In the genomic region with DNA sequence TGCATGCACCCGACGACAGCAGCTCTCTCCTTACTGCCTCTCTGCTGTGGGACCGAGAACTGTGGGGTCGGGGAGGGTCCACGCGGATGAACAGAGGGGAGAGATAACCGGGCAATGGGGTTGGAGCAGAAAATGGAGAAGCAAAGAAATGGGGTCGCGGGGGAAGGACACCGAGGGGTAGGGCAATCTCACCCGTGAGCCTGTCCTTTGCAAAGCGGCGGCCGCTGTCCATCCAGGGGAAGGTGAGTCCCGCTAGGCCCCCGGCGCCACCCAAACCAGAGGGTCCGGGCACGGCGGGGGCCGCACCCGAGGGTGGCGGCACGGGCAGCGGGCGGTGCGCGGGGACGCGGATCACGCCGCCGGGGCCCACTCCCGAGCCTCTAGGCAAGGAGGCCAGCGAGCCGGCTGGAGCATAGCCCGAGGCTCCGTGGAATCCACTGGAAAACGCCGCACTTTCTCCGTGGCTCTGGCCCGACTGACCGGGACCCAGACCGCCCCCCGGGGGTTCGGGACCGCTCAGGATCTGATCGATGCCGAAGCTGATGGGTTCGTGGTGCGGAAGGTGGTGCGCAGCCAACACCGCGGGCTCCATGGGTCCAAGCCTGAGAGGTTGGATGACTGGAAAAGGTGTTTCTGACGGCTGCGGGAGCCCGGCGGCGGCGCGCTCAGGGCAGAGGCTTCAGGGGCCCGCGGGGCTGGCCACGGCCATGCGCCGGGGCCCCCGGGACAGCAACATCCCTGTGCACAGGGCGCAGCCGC, we compare ENCODE assay signal across 9 mouse cellular contexts. TPM values are rescaled to one million over a fixed set of nuclear protein-coding genes. Genes with fewer than 3 reads are reported as not detected.
DNase-seq lines count a peak whose midpoint lies in the region; ATAC-seq lines count a peak whose summit lies in the region.
"Had no signal": no experiment of that assay in that cellular context is flagged by ENCODE, and none has a peak within 500 bp of the region (broad histone marks: within the 10 kb centered on the region; RNA-seq: fewer than 3 reads in every experiment).

No protein-coding gene starts in this region.

- H3K9ac ChIP-seq in heart, embryonic 13.5 days: no peak overlapping the region
- H3K9ac ChIP-seq in midbrain, embryonic 11.5 days (ENCODE audit: low read length): no peak overlapping the region

- H3K4me1 ChIP-seq in heart, embryonic 13.5 days: peaks cover 28% of the 10 kb centered on the region
- H3K4me1 ChIP-seq in hindbrain, embryonic 10.5 days (replicated peaks): peaks cover 40% of the 10 kb centered on the region
- peaks cover 15% of the 10 kb centered on the region for H3K4me1 ChIP-seq in midbrain, embryonic 11.5 days (ENCODE audit: control insufficient read depth, insufficient read depth, low read length)

- H3K36me3 ChIP-seq in heart, embryonic 13.5 days: no peaks in the 10 kb centered on the region
- no peaks in the 10 kb centered on the region for H3K36me3 ChIP-seq in hindbrain, embryonic 10.5 days
- no peaks in the 10 kb centered on the region for H3K36me3 ChIP-seq in midbrain, embryonic 11.5 days (ENCODE audit: control insufficient read depth, insufficient read depth, low read length)

- WGBS in heart, embryonic 13.5 days: 3% methylated on average over 67 of the region's 69 CpGs
- WGBS in hindbrain, embryonic 10.5 days: under 1% methylated on average over 69 of the region's 69 CpGs
- WGBS in midbrain, embryonic 11.5 days: 1% methylated on average over 61 of the region's 69 CpGs

- H3K27me3 ChIP-seq in heart, embryonic 13.5 days (replicated peaks): peaks cover 100% of the 10 kb centered on the region
- H3K27me3 ChIP-seq in hindbrain, embryonic 10.5 days (ENCODE audit: insufficient read depth, poor library complexity, severe bottlenecking): peaks cover 100% of the 10 kb centered on the region
- peaks cover 95% of the 10 kb centered on the region for H3K27me3 ChIP-seq in midbrain, embryonic 11.5 days (ENCODE audit: control insufficient read depth, insufficient read depth, low read length)

- DNase-seq in heart, adult 18-20 months: no peak
- peak; percentile 52 for DNase-seq in ZHBTc4 (ENCODE audit: low read depth, low spot score)
- DNase-seq in hindbrain, embryonic 10.5 days (ENCODE audit: low spot score): peak; percentile 64
- peak; percentile 94 for DNase-seq in midbrain, embryonic 11.5 days (ENCODE audit: low spot score, missing footprints)
- no peak for DNase-seq in thymus, postnatal 0 days (ENCODE audit: low spot score)
- no peak for DNase-seq in yolk sac, embryonic 10.5 days (ENCODE audit: low spot score)
- no peak for DNase-seq in frontal cortex, postnatal 36 days (ENCODE audit: low spot score in 2 of 2)

- H3K4me3 ChIP-seq in heart, embryonic 13.5 days: peak overlapping the region; percentile 43
- peak overlapping the region; percentile 41 for H3K4me3 ChIP-seq in hindbrain, embryonic 10.5 days
- peak overlapping the region; percentile 16 for H3K4me3 ChIP-seq in midbrain, embryonic 11.5 days (ENCODE audit: low read depth, low read length)

- no peak for ATAC-seq in heart, embryonic 13.5 days (ENCODE audit: extremely low read depth, insufficient number of reproducible peaks, low FRiP score, low TSS enrichment)
- ATAC-seq in midbrain, embryonic 11.5 days (ENCODE audit: low FRiP score): peak; percentile 38; the same call in 1 of the 2 replicates

- H3K9me3 ChIP-seq in heart, embryonic 13.5 days: no peaks in the 10 kb centered on the region
- H3K9me3 ChIP-seq in hindbrain, embryonic 10.5 days: no peaks in the 10 kb centered on the region
- H3K9me3 ChIP-seq in midbrain, embryonic 11.5 days (ENCODE audit: control insufficient read depth, low read length): no peaks in the 10 kb centered on the region

- H3K27ac ChIP-seq in heart, embryonic 13.5 days (replicated peaks): no peak overlapping the region
- peak overlapping the region; percentile 42; the same call in 1 of the 2 replicates for H3K27ac ChIP-seq in hindbrain, embryonic 10.5 days
- no peak overlapping the region for H3K27ac ChIP-seq in midbrain, embryonic 11.5 days (ENCODE audit: low read depth, low read length)

- H3K4me2 ChIP-seq in heart, embryonic 13.5 days: peak overlapping the region; percentile 61
- peak overlapping the region; percentile 12; the same call in 1 of the 2 replicates for H3K4me2 ChIP-seq in midbrain, embryonic 11.5 days

RNA-seq across cellular contexts. Expression of gene Tlx2, which starts 0.4 kb away (rescaled TPM):
- 0.23 and 1.0 TPM in 2 replicates for polyA plus RNA-seq in heart, embryonic 13.5 days (2015; fragmentation: Nextera tagmentation; extraction: Ambion mirVana)
- not detected for total RNA-seq in heart, adult 18-20 months (2021)
- polyA plus RNA-seq in hindbrain, embryonic 10.5 days (2016; fragmentation: Nextera tagmentation; extraction: Ambion mirVana): 5.6 and 12.3 TPM in 2 replicates
- polyA plus RNA-seq in midbrain, embryonic 11.5 days (2014; fragmentation: Nextera tagmentation; extraction: Ambion mirVana): not detected in 2 replicates
- 0.23 TPM in 1 of 2 replicates, not detected in the other for polyA plus RNA-seq in thymus, postnatal 0 days (2015; fragmentation: Nextera tagmentation; extraction: Ambion mirVana)
- total RNA-seq: layer of hippocampus, postnatal 10 days had no signal

RNA-seq across cellular contexts. Expression of gene Pcgf1, which starts 8.0 kb away (rescaled TPM):
- polyA plus RNA-seq in heart, embryonic 13.5 days (2015; fragmentation: Nextera tagmentation; extraction: Ambion mirVana): 14.8 and 19.5 TPM in 2 replicates
- total RNA-seq in heart, adult 18-20 months (2021): 1 to 10 TPM; 7.4 to 9.6 TPM
- 41.1 and 42.2 TPM in 2 replicates for polyA plus RNA-seq in hindbrain, embryonic 10.5 days (2016; fragmentation: Nextera tagmentation; extraction: Ambion mirVana)
- polyA plus RNA-seq in midbrain, embryonic 11.5 days (2014; fragmentation: Nextera tagmentation; extraction: Ambion mirVana): 31.5 and 35.5 TPM in 2 replicates
- 27.8 and 30.3 TPM in 2 replicates for polyA plus RNA-seq in thymus, postnatal 0 days (2015; fragmentation: Nextera tagmentation; extraction: Ambion mirVana)

RNA-seq across cellular contexts. Expression of gene Dqx1, which starts 12.0 kb away (rescaled TPM):
- polyA plus RNA-seq in heart, embryonic 13.5 days (2015; fragmentation: Nextera tagmentation; extraction: Ambion mirVana): 0.41 and 0.62 TPM in 2 replicates
- total RNA-seq in heart, adult 18-20 months (2021): under 1 TPM; 0.20 to 0.87 TPM
- polyA plus RNA-seq in hindbrain, embryonic 10.5 days (2016; fragmentation: Nextera tagmentation; extraction: Ambion mirVana): 2.2 and 3.5 TPM in 2 replicates
- polyA plus RNA-seq in midbrain, embryonic 11.5 days (2014; fragmentation: Nextera tagmentation; extraction: Ambion mirVana): 0.43 and 0.68 TPM in 2 replicates
- 0.96 and 1.4 TPM in 2 replicates for polyA plus RNA-seq in thymus, postnatal 0 days (2015; fragmentation: Nextera tagmentation; extraction: Ambion mirVana)

RNA-seq across cellular contexts. Expression of gene Htra2, which starts 14.6 kb away (rescaled TPM):
- 80.2 and 94.2 TPM in 2 replicates for polyA plus RNA-seq in heart, embryonic 13.5 days (2015; fragmentation: Nextera tagmentation; extraction: Ambion mirVana)
- 10 to 100 TPM; 31.2 to 32.7 TPM for total RNA-seq in heart, adult 18-20 months (2021)
- 70.9 and 82.5 TPM in 2 replicates for polyA plus RNA-seq in hindbrain, embryonic 10.5 days (2016; fragmentation: Nextera tagmentation; extraction: Ambion mirVana)
- polyA plus RNA-seq in midbrain, embryonic 11.5 days (2014; fragmentation: Nextera tagmentation; extraction: Ambion mirVana): 28.2 and 30.0 TPM in 2 replicates
- 54.4 and 55.1 TPM in 2 replicates for polyA plus RNA-seq in thymus, postnatal 0 days (2015; fragmentation: Nextera tagmentation; extraction: Ambion mirVana)

RNA-seq across cellular contexts. Expression of gene Aup1, which starts 15.3 kb away (rescaled TPM):
- polyA plus RNA-seq in heart, embryonic 13.5 days (2015; fragmentation: Nextera tagmentation; extraction: Ambion mirVana): 120 and 123 TPM in 2 replicates
- total RNA-seq in heart, adult 18-20 months (2021): 10 to 100 TPM; 76.3 to 77.2 TPM
- 169 and 179 TPM in 2 replicates for polyA plus RNA-seq in hindbrain, embryonic 10.5 days (2016; fragmentation: Nextera tagmentation; extraction: Ambion mirVana)
- 109 and 111 TPM in 2 replicates for polyA plus RNA-seq in midbrain, embryonic 11.5 days (2014; fragmentation: Nextera tagmentation; extraction: Ambion mirVana)
- 197 and 202 TPM in 2 replicates for polyA plus RNA-seq in thymus, postnatal 0 days (2015; fragmentation: Nextera tagmentation; extraction: Ambion mirVana)

Comparison
In these comparisons a context has a peak if more than half of its experiments do, and no peak if none do; other contexts are left out.
1. DNase-seq: peak in ZHBTc4 (single experiment), hindbrain, embryonic 10.5 days (single experiment) and midbrain, embryonic 11.5 days (single experiment); none in heart, adult 18-20 months (0 of 2), thymus, postnatal 0 days (single experiment), yolk sac, embryonic 10.5 days (single experiment) and frontal cortex, postnatal 36 days (0 of 2).
2. Peak in every context shown above with its lines, with median percentiles within 50 percentile points of each other: H3K4me3 ChIP-seq.